Mouse (Mus musculus) heart, postnatal 0 days (tissue): ENCODE results near the gene Vim.

Source experiments
- CTCF ChIP-seq: IDR thresholded peaks from 2 replicates; pipeline ENCODE4 v1.5.1; 2016; ENCODE audit warnings: antibody characterized with exemption, control low read depth, low read depth
- EP300 ChIP-seq: IDR thresholded peaks from 2 replicates; pipeline ENCODE4 v1.6.1; 2016; ENCODE audit warnings: antibody characterized with exemption, low read depth

DNA sequence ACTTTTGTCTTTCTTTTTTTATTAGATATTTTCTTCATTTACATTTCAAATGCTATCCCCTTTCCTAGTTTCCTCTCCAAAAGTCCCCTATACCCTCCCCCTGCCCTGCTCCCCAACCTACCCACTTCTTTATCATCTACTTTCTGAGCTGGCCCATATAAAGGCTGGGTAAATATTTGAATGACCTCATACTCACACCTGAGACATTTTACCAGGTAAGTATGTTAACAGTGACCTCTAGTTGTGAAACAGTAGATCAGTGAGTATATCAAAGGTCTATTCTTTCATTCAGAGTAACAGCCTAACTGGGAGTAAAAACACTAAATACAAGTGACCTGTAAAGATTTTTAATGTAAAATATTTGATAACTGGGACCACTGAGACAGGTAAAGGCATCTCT lies 37.0 kb upstream of the Vim start:
- 0 out of 2 replicates have a peak, but pooled peaks have one; percentile 4 for TF ChIP-seq CTCF
- TF ChIP-seq EP300: no peak
